Mouse (Mus musculus) frontal cortex, postnatal 36 days (tissue): ENCODE results near the gene Bcar1.
A peak's percentile ranks its signal among the peaks of the same experiment; 100 is the strongest.

Source experiments
- DNase-seq, 2 experiments: peaks; one replicate each; pipeline ENCODE4 v3.0.0; 2022; ENCODE audit warnings: low spot score in 2 of 2

Bcar1 gene

GRCm38 (mm10) chr8:111739604-111740003 is 4.0 kb downstream of the Bcar1 start:
- no peak for DNase-seq

DNA sequence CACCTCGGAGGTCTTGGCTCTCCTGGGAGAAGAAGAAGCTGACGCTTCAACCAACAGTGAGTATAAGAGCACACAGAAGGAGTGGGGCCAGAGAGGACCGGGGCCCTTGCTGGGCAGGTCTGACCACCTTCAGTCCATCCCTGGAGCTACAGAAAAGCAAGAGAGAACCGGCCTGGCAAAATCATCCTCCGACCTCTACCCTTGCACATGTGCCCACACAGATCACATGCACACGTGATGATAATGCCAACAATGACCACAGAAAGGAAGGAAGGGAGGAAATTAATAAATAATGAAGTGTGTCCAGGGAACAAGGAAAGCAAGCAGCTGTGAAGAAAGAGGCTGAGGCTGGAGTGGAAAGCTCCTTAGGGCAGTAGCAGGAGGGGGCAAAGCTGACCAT is 4.7 kb downstream of the Bcar1 start:
- DNase-seq = no peak

DNA sequence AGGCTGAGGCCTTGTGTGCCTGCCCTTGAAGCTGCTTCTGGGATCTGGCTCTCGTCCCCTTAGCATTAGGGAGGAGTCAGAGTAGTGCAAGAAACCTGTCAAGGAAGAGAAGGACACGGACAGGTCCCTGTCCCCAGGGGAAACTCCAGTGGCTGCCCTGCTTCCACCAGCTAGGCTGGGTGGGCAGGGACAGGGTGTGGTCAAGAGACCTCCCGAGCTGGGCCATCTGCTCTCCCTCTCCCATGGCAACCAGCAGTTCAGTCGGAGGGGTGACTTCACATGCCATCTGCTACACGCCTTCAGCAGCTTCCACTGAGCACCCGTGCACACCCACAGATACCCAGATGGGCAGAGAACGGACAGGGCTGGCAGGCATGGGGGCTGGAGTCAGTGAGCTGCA is 7.3 kb downstream of the Bcar1 start:
- peak; percentile 66 to 75 for DNase-seq

GRCm38 (mm10) chr8:111735791-111736190 is 7.8 kb downstream of the Bcar1 start:
- no peak for DNase-seq

DNA sequence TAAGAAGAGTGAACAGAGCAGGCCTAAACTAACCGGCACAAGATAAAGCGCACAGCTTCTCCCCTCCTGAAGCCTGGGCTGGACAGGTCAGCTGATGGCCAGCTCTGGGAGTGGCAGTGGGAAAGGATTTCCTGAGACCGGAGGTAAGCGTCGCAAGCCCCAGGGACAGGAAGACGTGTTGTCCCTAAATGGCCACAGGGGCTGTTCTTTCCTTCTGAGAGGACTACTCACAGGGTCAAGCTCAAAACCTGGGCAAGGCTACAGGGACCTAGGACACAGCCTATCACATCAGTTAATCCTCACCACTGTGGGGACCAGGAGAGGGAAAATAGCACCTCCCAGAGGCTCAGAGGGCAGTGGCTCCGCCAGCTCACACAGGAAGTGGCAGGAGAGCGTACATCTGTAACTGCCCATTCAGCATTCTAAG is 8.3 kb downstream of the Bcar1 start:
- no peak for DNase-seq

GRCm38 (mm10) chr8:111734244-111734960 is 9.2 kb downstream of the Bcar1 start:
- no peak for DNase-seq

DNA sequence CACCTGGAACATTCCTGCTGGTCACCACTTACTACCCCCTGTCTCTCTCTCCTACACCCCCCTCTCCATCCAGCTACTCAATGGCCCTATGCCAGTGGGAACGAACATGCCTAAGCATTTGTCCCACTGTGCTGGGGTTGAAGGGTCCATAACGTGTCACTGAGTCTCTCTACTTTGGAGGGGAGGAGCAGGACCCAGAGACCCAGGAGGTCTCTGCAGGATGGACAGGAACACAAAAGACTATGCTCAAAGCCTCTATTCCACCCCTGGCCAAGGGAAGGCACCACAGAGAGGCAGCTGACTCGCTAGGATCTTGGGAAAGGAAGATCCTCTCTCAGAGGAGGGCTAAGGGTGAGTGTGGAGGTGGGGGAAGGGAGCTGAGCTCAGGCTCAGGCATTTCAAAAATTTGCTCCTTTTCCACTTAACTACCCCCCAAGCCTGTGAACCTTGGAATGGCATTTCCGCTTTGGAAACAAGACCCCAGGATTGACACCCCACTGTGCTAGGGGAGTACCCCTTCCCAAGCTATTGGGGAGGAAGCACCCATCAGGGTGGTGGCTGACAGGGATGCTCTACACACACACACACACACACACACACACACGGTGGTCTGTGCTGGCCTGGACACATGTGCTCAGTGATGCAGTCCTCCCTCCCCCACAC is 9.9 kb downstream of the Bcar1 start:
- DNase-seq = no peak

DNA sequence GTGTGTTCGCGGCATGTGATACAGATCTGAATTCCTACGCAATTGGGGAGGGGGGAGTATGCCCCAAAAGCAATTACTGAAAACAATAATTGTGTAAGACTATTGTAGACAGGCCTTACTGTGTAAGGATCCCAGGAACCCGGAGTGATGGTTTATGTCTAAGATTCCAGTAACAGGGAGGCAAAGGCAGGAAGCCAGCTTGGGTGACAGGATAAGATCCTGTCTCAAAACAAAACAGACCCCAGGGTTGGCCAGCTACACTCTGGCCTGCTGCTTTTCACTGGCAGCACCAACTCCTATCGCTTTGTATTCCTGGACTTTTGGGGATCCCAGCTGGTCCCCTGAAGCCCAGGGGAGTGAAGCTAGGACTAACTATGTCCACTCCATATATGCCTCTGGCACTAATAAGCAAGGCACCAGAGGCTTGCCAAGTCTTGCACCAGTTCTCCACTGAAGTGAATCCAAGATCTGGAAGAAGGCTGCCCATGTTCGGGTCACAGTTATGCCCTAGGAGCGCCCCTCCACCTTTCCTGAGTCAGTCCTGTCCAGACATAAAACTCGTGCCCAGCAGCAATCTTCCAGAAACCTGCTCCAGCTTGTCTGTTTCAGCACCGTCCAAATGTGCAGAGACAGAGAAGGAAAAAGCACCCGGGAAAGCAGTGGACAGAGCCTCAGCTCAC is 11.1 kb downstream of the Bcar1 start:
- no peak for DNase-seq

DNA sequence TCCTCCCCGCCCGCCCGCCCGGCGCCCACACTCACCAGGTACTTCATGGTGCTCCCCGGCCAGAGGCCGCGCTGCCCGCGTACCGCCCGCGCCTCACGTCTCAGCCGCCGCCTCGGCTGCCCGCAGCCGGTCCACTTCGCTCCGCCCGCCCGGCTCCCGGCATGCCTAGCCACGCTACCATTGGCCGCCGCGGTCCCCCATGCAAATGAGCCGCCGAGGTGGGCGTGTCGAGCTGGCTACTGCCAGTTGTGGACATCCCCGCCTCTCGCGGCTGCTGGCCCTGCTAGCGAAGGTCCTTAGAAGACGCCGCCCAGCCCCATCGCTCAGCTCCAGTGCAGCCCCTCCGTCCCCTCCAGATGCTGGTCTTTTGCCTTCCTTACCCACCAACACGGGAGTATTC is 11.6 kb downstream of the Bcar1 start:
- peak; percentile 96 to 97 for DNase-seq

- DNase-seq = no peak
These were observed 12.2 kb downstream of the Bcar1 start for GRCm38 (mm10) chr8:111731231-111731977.

GRCm38 (mm10) chr8:111729233-111730170 is 14.1 kb downstream of the Bcar1 start:
- DNase-seq = no peak

- no peak for DNase-seq
These were observed 15.1 kb downstream of the Bcar1 start for GRCm38 (mm10) chr8:111728481-111728880.

DNA sequence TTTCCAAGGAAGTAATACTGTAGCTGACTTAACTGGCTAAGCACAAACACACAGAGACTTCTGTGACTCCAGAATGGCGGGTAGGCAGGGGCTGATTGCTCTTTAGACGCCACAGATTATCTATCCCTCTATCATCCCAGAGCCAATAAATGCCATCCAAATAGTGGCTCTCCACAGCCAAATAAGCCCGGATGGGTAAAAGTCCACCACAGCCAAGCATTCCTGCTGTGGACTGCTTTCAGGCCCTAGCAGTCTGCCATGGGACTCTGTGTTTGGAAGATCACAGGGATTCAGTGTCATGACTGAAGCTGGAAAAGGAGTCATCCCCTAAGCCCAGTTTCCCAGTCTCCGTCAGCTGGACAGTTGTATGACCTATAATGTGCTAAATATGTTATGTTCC is 16.1 kb downstream of the Bcar1 start:
- no peak for DNase-seq

DNA sequence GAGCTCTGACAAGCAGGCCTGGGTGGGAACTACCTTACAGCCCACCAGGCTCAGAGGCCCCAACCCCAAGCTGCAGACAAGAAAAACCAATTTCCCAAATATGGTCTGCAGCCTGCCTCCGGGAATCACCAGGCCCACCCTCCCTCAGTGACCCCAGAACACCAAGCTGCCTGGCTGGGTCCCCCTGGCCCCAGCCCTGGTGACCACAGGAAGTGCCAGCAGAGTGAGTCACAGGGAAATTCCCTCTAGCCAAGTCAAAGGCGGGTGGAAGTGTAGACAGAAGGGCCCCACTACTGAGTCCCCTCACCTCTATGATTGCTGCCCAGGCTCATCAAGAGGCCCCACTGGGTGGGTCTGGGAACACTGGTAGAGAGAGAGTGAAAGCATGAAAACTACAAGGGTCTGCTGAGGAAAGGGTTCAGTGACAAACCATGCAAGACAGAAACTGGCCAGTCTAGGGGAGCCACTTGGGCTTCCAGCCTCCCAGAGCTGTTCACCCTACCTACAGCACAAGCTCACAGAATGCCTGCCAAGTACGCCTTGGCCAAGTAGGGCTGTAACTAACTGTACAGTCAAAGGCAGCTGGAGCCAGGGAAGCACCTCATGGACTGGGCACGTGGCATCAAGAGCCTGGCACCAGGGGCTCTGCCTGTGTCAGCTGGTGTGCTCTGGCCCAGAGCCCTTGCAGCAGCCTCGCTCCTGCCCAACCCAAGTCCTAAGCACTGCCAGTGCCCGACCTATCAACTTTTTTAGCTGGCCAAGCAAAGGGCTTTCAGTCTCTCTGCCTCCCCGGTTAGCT is 17.3 kb downstream of the Bcar1 start:
- DNase-seq = peak; percentile 60 to 73

DNA sequence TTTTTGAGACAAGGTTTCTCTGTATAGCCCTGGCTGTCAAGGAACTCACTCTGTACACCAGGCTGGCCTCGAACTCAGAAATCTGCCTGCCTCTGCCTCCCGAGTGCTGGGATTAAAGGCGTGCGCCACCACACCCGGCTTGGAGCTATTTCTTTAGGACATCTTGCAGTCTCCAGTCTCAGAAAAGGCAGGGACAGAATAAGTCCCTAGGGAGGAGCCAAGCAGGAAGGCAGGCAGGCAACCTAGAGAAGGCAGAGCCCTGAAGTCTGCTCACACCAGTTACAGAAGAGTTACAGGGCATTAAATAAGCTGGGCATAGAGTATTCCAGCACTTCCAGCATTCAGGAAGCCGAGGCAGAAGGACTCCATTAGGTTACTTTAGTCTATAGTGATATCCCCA is 18.3 kb downstream of the Bcar1 start:
- no peak for DNase-seq

GRCm38 (mm10) chr8:111720115-111720544 is 23.5 kb downstream of the Bcar1 start:
- no peak for DNase-seq

GRCm38 (mm10) chr8:111718937-111719336 is 24.7 kb downstream of the Bcar1 start:
- DNase-seq = no peak

DNA sequence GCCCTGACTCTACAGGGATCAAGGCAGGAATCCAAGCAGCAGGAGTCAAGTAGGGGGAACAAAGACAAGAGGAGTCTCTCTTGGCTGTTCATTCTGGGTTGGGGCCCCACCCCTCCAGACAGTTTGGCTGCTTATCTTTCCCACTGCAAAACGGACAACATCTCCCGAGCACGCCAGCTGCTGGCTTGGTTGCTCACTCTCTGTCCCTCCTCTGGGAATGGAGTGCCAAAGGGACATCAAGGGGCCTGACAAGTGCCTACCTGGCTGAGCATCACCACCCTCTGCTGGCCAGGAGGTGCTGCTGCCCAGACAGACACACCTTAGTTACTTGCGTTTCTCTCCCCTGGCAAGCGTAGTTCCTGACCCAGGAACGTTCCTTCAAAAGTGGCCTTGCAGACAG is 25.7 kb downstream of the Bcar1 start:
- DNase-seq = no peak

- no peak for DNase-seq
These were observed 26.2 kb downstream of the Bcar1 start for GRCm38 (mm10) chr8:111717488-111717792.
